Comparison of ENCODE assay signal across 9 mouse cellular contexts in the genomic region with DNA sequence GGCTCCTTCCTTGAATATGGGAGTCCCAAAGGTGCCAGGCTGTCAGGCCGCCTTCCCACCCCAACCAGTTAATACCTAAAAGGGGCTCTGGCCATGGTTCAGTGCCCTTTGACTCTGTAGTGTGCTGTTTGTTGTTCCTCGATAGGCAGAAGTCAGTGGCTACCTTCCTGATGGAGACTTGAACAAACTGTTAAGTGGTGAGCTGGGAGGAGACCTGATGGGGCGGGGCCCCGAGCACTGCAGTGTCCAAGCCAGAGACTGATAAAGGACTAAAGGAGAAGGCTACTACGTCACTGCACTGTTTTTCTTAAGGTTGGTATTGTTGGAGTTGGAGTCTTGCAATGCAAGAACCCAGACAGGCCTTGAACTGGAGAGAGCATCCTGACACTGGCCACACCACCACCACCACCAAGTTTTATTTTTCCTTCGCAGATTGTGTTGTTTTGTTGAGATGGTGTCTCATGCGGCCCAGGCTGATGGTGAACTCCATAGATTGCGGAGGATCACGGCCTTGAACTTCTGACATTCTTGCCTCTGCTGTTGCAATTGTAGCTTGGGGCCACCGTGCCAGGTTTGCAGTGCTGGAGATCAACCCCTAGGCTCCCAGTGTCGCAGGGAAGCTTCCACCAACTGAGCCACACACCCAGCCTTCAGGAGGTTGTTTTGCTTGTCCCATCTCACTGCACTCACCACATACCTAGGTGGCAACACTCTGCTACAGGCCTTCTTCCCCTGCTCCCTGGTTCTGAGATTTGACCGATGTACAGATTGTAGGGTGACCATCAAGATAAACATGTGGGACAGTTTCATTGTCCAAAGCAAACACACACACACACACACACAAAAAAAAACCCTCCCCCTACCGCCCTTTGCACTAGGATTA. TPM values are rescaled to one million over a fixed set of nuclear protein-coding genes. Genes with fewer than 3 reads are reported as not detected.
DNase-seq lines count a peak whose midpoint lies in the region; ATAC-seq and TF ChIP-seq lines count a peak whose summit lies in the region.
"Had no signal": no experiment of that assay in that cellular context is flagged by ENCODE, and none has a peak within 500 bp of the region (broad histone marks: within the 10 kb centered on the region; RNA-seq: fewer than 3 reads in every experiment).

No protein-coding gene starts in this region.

- no peak for TF ChIP-seq CTCF in midbrain, postnatal 0 days (IDR thresholded peaks at IDR 0.05)

- peak overlapping the region; percentile 53; the same call in 1 of the 2 replicates for H3K4me2 ChIP-seq in midbrain, embryonic 11.5 days
- H3K4me2 ChIP-seq in midbrain, postnatal 0 days (ENCODE audit: low read depth, low read length, poor library complexity, severe bottlenecking) = no peak overlapping the region
- H3K4me2 ChIP-seq in liver, embryonic 11.5 days = peak overlapping the region; percentile 85

- no peaks in the 10 kb centered on the region for H3K36me3 ChIP-seq in midbrain, embryonic 11.5 days (ENCODE audit: control insufficient read depth, insufficient read depth, low read length)
- H3K36me3 ChIP-seq in midbrain, postnatal 0 days (ENCODE audit: insufficient read depth, low read length) = no peaks in the 10 kb centered on the region
- H3K36me3 ChIP-seq in liver, embryonic 11.5 days (ENCODE audit: control insufficient read depth, insufficient read depth, low read length) = no peaks in the 10 kb centered on the region

- H3K9me3 ChIP-seq in midbrain, embryonic 11.5 days (ENCODE audit: control insufficient read depth, low read length) = no peaks in the 10 kb centered on the region
- no peaks in the 10 kb centered on the region for H3K9me3 ChIP-seq in midbrain, postnatal 0 days (ENCODE audit: low read length)
- H3K9me3 ChIP-seq in liver, embryonic 11.5 days (ENCODE audit: control insufficient read depth, low read length) = no peaks in the 10 kb centered on the region

- H3K9ac ChIP-seq in midbrain, embryonic 11.5 days (ENCODE audit: low read length) = peak overlapping the region; percentile 18; the same call in 1 of the 2 replicates
- no peak overlapping the region for H3K9ac ChIP-seq in midbrain, postnatal 0 days (replicated peaks; ENCODE audit: low read length, poor library complexity, severe bottlenecking)
- no peak overlapping the region for H3K9ac ChIP-seq in liver, embryonic 11.5 days (ENCODE audit: low read depth, low read length)

- H3K27ac ChIP-seq in midbrain, embryonic 11.5 days (ENCODE audit: low read depth, low read length) = 0 out of 2 replicates have a peak overlapping the region, but pooled peaks have one; percentile 0
- no peak overlapping the region for H3K27ac ChIP-seq in midbrain, postnatal 0 days (ENCODE audit: low read depth, low read length)
- H3K27ac ChIP-seq in liver, embryonic 11.5 days (ENCODE audit: low read depth, low read length) = peak overlapping the region; percentile 4; the same call in 1 of the 2 replicates

- 54% methylated on average over 13 of the region's 13 CpGs for WGBS in midbrain, embryonic 11.5 days
- WGBS in midbrain, postnatal 0 days = 71% methylated on average over 13 of the region's 13 CpGs
- WGBS in liver, embryonic 11.5 days = 56% methylated on average over 13 of the region's 13 CpGs

- H3K4me1 ChIP-seq in midbrain, embryonic 11.5 days (ENCODE audit: control insufficient read depth, insufficient read depth, low read length) = peaks cover 29% of the 10 kb centered on the region
- H3K4me1 ChIP-seq in midbrain, postnatal 0 days (ENCODE audit: insufficient read depth, low read length) = no peaks in the 10 kb centered on the region; the same call in 1 of the 2 replicates
- H3K4me1 ChIP-seq in liver, embryonic 11.5 days (replicated peaks; ENCODE audit: control insufficient read depth, insufficient read depth, low read length) = peaks cover 36% of the 10 kb centered on the region

- DNase-seq in embryo, embryonic 10 days (ENCODE audit: low spot score) = peak; percentile 10
- no peak for DNase-seq in embryo, embryonic 10.5 days (ENCODE audit: low spot score)
- DNase-seq in midbrain, embryonic 11.5 days (ENCODE audit: low spot score, missing footprints) = peak; percentile 84
- no peak for DNase-seq in midbrain, postnatal 0 days (ENCODE audit: low spot score)
- DNase-seq in liver, embryonic 11.5 days (ENCODE audit: low spot score) = no peak
- DNase-seq in urinary bladder, postnatal 10 days (ENCODE audit: low spot score) = no peak
- no peak for DNase-seq in left cerebral cortex, adult 11 months (ENCODE audit: low spot score)
- DNase-seq: heart, postnatal 14 days had no signal

- H3K27me3 ChIP-seq in midbrain, embryonic 11.5 days (ENCODE audit: control insufficient read depth, insufficient read depth, low read length) = no peaks in the 10 kb centered on the region
- no peaks in the 10 kb centered on the region for H3K27me3 ChIP-seq in midbrain, postnatal 0 days (ENCODE audit: insufficient read depth, low read length)
- H3K27me3 ChIP-seq in liver, embryonic 11.5 days (replicated peaks; ENCODE audit: control insufficient read depth, insufficient read depth, low read length) = no peaks in the 10 kb centered on the region

- no peak overlapping the region for H3K4me3 ChIP-seq in midbrain, embryonic 11.5 days (ENCODE audit: low read depth, low read length)
- no peak overlapping the region for H3K4me3 ChIP-seq in midbrain, postnatal 0 days (ENCODE audit: low read depth, low read length)
- H3K4me3 ChIP-seq in liver, embryonic 11.5 days (ENCODE audit: low read depth, low read length) = no peak overlapping the region

- no peak for ATAC-seq in midbrain, embryonic 11.5 days (ENCODE audit: low FRiP score)
- no peak for ATAC-seq in midbrain, postnatal 0 days (ENCODE audit: low FRiP score)
- ATAC-seq in liver, embryonic 11.5 days (replicated peaks; ENCODE audit: low FRiP score) = peak; percentile 37; the same call in 1 of the 2 replicates
- ATAC-seq in activated CD4-positive, CD25-positive, alpha-beta regulatory T cell, adult 4 months = no peak

RNA-seq across cellular contexts. Expression of a gene that starts 2.2 kb away (rescaled TPM):
- polyA plus RNA-seq in midbrain, embryonic 11.5 days (2014; fragmentation: Nextera tagmentation; extraction: Ambion mirVana) = 25.7 and 27.0 TPM in 2 replicates
- total RNA-seq in midbrain, postnatal 0 days (2014; rRNA removed) = 133 and 142 TPM in 2 replicates
- 21.6 and 26.9 TPM in 2 replicates for polyA plus RNA-seq in midbrain, postnatal 0 days (2015; fragmentation: Nextera tagmentation; extraction: Ambion mirVana)
- 7.1 and 8.2 TPM in 2 replicates for polyA plus RNA-seq in liver, embryonic 11.5 days (2014; fragmentation: Nextera tagmentation; extraction: Ambion mirVana)
- polyA plus RNA-seq in activated CD4-positive, CD25-positive, alpha-beta regulatory T cell, adult 4 months (2017; shearing (Covaris generic)) = 10 to 100 TPM; 21.6 to 25.6 TPM

Comparison
In these comparisons a context has a peak if more than half of its experiments do, and no peak if none do; other contexts are left out.
1. DNase-seq: peak in embryo, embryonic 10 days (single experiment) and midbrain, embryonic 11.5 days (single experiment); none in embryo, embryonic 10.5 days (single experiment), midbrain, postnatal 0 days (single experiment), liver, embryonic 11.5 days (single experiment), urinary bladder, postnatal 10 days (single experiment) and left cerebral cortex, adult 11 months (single experiment).